Mouse (Mus musculus) kidney, postnatal 14 days (tissue): ENCODE data around the gene Hist1h2bb.

Source experiments
- DNase-seq: peaks from one replicate; pipeline ENCODE4 v3.0.0; 2022; ENCODE audit warnings: mixed read lengths

Gene Hist1h2bb

GRCm38 (mm10) chr13:23728472-23729191 is 17.9 kb upstream of the Hist1h2bb start:
- no peak for DNase-seq

DNA sequence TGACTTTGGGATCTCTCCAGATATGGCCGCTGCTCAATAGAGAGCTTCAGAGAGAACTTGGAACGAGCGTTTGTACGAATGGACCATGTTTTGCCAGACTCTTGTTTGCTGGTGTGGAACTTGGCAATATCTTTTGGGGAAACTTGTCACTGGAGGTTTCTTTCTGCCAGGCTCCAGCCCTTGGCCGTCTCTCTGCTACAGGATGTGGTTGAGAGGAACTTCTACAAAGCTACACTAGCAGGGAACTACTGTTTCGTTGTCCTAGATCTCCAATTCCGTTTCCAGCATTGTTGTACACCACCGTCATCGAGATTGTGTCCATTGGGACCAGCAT is 17.4 kb upstream of the Hist1h2bb start:
- no peak for DNase-seq

GRCm38 (mm10) chr13:23729706-23730105 is 16.8 kb upstream of the Hist1h2bb start:
- DNase-seq, result no peak

- peak; percentile 81 for DNase-seq
Measured at GRCm38 (mm10) chr13:23730479-23730878, 16.1 kb upstream of the Hist1h2bb start.

DNA sequence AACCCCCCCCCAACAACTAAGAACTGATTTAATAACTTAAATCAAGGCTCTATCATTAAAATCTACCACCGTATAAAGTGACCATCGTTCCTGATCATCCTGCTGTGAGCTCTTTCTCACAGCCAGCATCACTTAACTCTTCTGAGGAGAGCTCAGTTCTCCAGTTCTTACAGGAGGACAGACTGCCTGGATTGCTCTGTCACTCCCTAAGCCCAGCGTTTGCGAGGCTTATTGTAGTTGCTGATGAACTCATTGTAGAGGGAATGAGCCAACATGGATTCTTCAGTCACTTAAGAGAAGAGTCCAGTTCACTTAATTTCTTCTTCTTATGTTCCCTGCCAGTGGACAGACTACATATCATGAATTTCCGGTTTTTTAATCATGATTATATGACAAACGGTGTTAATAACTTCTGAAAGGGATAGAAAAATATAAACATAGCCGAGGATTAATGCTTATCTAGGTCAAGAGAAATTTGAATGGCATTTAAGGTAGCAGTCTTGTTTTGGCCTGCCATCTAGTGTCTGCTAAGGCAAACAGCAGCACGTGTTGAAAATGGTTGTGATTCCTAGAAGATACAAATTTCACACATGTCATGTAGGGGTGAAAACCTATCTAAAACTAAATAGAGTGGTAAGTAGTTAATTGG is 14.3 kb upstream of the Hist1h2bb start:
- DNase-seq, result peak; percentile 53

DNA sequence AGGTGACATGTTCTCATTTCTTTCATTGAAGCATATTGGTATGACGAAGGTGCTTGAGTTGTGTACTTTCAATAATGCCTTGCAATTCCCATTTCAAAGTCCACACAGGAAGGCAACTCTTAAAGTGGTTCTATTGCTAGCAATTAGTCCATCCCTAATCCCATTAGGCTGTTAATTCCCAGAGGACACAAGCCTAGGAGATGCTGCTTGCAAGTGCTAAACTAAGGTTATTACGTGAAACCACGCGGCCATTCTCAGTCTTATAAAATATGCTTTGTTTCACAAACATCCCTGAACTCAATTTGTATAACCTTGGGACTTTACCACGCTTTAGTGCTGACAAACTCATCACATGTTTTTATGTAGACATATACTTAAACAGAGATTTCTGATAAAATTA is 9.4 kb upstream of the Hist1h2bb start:
- DNase-seq, result no peak

DNA sequence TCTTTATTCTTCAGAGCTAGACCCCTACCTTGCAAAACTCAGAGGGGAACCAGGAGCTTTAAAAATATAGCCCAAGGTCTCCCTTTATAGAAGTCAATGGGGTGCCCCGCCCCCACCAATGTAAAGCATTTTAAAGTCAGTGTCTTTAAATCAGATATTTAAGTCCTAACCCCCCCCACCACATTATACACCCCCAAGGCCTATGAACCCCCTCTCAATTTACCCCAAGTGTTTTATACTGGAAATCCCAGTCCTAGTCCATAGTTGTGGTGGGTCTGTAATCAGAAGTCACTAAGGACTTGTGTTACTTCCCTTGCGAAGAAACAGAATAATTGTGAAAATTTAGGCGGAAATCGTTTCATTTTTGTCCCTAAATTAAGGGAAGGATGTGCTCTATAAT is 8.5 kb upstream of the Hist1h2bb start:
- DNase-seq, result no peak

GRCm38 (mm10) chr13:23738677-23739068 is 7.9 kb upstream of the Hist1h2bb start, which contains the start of gene Hist1h1c:
Gene Hist1h1c (plus strand): TSS chr13:23738808.
- DNase-seq, result peak; percentile 93

GRCm38 (mm10) chr13:23739069-23739921 is 7.2 kb upstream of the Hist1h2bb start:
- DNase-seq, result peak; percentile 96

GRCm38 (mm10) chr13:23739922-23740252 is 6.6 kb upstream of the Hist1h2bb start:
- DNase-seq, result no peak

DNA sequence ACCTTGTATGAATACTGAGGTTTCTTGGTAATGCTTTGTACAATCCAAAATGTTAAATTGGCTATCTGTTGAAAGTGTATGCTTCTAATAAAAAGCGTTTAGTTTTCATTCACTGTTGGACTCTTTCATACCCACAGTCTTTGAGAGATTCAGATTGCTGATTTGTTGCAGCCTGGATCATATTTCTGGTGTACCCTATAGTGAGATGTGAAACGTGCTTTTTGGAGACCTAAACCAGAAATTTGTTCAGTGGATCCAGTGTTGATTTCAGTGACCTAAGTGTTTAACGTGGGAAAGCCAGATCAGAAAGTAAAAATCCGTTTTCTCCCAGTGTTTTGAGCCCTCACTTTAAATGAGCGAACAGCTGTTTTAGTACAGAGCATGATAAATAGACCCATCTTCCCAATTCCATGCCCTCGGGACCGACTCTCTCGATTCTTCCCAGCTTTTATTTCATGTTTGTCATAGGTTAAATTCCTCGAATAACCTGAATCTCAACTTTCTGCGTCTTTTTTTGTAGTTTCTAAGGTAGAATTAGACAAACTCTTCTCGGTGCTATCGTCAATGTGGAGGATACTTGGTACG is 6.2 kb upstream of the Hist1h2bb start:
- no peak for DNase-seq

DNA sequence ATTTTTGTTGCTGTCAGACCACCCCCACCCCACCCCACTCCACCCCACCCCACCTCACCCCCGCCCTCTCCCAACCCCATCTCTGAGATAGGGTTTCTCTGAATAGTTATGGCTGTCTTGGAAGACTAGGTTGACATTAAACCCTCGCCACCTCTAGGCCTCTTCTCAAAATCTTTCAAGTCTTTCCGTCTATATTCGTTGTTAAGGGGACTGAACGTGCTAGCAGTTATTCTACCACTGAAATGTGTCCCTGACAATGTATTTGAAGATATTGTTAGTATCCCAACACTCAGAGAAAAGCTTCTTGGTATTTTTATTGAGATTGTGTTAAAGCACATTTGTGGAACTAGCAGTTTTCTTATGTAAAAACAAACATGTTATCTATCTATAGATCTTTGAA is 5.6 kb upstream of the Hist1h2bb start:
- no peak for DNase-seq

DNA sequence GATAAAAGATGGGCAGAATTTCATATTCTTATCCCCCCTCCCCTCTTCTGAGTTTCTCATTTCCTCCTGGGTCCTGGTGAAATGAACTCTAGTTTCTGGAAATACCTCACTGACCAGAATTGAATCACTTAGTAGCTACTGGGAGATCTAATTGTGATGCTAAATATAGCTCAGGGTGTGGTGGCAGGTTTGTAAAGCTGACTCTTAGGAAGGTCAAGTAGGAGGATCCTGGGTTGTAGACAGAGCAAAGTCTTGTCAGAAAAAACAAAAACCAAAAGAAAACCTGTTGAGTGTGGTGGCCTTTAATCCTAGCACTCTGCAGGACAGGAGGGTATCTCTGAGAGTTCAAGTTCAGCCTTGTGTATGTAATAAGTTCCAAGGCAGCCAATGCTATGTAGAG is 4.5 kb upstream of the Hist1h2bb start:
- DNase-seq, result no peak

DNA sequence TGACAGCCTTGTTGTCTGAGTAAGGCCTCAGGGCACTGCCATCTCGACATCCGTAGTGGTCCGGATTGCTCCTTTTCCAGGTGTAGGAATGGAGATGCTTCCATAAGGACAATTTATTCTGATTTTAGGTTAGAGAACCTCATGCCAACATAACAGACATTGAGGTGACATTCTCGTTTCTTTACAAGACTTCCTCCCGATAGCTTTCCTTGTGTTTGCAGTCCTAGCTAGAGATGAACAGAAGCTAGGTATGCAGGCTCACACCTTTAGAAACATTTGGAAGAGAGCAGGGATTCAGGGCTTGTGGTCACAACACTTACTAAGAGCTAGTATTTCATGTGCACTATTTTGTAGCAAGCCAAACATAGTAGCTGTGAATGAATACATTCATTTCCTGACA is 3.3 kb upstream of the Hist1h2bb start:
- DNase-seq, result no peak

- no peak for DNase-seq
Measured at GRCm38 (mm10) chr13:23743963-23744362, 2.6 kb upstream of the Hist1h2bb start.

- no peak for DNase-seq
Measured at GRCm38 (mm10) chr13:23744421-23745380, 1.8 kb upstream of the Hist1h2bb start.

- peak; percentile 91 for DNase-seq
Measured at GRCm38 (mm10) chr13:23745381-23746161, 963 bp upstream of the Hist1h2bb start, which contains the start of gene Hist1h3c. Gene Hist1h3c (minus strand): TSS chr13:23745602.

DNA sequence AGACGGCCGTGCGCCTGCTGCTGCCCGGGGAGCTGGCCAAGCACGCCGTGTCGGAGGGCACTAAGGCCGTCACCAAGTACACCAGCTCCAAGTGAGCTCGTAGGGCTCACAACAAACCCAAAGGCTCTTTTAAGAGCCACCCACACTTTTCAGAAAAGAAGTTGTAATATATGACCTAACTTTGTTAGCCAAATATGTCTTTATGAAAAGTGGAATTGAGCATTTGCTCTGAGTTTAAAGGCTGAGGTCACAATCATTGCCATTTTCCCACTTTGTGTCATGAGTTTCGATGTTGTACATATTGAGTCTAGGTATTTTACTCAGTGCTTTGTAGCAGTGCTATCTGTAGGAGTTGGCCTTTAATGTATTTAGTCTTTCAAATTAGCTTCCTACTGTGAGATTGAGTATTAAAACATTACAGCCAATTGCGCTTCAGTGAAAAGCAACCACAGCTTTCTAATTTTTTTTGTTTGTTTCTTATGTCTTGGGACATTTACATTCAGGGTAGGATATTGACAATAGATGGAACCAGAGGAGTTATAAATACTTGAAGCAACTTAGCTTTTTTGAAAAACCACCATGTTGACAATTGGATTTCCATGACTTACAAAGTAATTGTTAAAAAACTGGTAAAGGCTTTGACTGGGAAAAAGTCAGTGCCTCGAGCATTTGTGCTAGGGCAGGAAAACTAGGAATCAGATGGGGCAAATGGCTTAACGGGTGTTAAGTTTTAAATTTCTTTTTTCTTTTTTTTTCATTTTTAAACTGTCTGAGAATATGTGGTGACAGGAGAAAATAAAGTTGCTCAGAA is 752 bp downstream of the Hist1h2bb start:
- DNase-seq, result no peak

DNA sequence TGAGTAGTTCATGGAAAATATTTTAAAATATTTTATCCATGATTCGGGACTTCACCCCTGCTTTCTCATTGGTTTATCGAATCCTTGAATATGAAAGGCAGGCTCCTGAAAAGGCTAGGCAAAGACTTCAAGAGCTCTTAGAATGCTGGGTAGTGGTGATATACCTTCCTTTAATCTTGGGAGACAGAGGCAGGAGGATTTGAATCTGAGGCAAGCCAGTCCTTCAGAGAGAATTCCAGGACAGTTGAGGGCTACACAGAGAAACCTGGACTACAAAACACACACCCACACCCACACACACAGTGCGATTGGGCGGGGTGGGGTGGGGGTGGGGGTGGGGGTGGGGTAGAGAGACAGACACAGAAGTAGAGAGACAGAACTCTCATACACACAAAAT is 1.4 kb downstream of the Hist1h2bb start:
- no peak for DNase-seq

GRCm38 (mm10) chr13:23749563-23750121 is 3.1 kb downstream of the Hist1h2bb start:
- DNase-seq, result no peak
